Mouse (Mus musculus) embryonic facial prominence, embryonic 10.5 days (tissue): ENCODE measurements around the gene Cpeb4. TPM values are rescaled to one million over a fixed set of nuclear protein-coding genes. Genes with fewer than 3 reads are reported as not detected.
"Not testable (repeated sequence)": the region's sequence is repeated elsewhere in the genome, so short reads cannot be mapped to it uniquely, and the experiment has no call there.

ENCODE experiments used
- DNase-seq: peaks from one replicate; pipeline ENCODE4 v3.0.0-alpha.2; 2017; ENCODE audit warnings: low spot score
- H3K27ac ChIP-seq: fragments of 300-500 bp; sonication (generic); replicated peaks from 2 replicates; pipeline ENCODE4 v1.5.1; 2016; ENCODE audit warnings: mild to moderate bottlenecking
- H3K27me3 ChIP-seq: fragments of 300-500 bp; sonication (generic); replicated peaks from 2 replicates; pipeline ENCODE4 v1.6.1; 2016; ENCODE audit warnings: low read depth, mild to moderate bottlenecking; ENCODE audit not compliant: poor library complexity, severe bottlenecking
- H3K36me3 ChIP-seq: fragments of 300-500 bp; sonication (generic); replicated peaks from 2 replicates; pipeline ENCODE4 v1.6.1; 2016; ENCODE audit warnings: mild to moderate bottlenecking, moderate library complexity
- H3K4me1 ChIP-seq: fragments of 300-500 bp; sonication (generic); 2 replicates; pipeline ENCODE4 v1.6.1; 2016
- H3K4me3 ChIP-seq: fragments of 300-500 bp; sonication (generic); 2 replicates; pipeline ENCODE4 v1.5.1; 2016; ENCODE audit warnings: mild to moderate bottlenecking, moderate library complexity
- H3K9me3 ChIP-seq: fragments of 300-500 bp; sonication (generic); 2 replicates; pipeline ENCODE4 v1.6.1; 2016; ENCODE audit warnings: mild to moderate bottlenecking
- WGBS: fragments of 180-500 bp; shearing (Covaris S2); methylation state at CpG from one replicate; pipeline ENCODE4 v1.1.7; 2016; 5-methylcytosine and 5-hydroxymethylcytosine counted together
- polyA plus RNA-seq: library from polyadenylated mRNA; unstranded; fragments of >200 nt; fragmentation: Nextera tagmentation; extraction: Ambion mirVana; gene quantifications from 2 replicates; pipeline ENCODE4 v1.2.1, GENCODE M21; 2016

Gene Cpeb4
- polyA plus RNA-seq, 1 experiment from 2014 or later, result 2.7 TPM

GRCm38 (mm10) chr11:31974826-31975225 lies 102.8 kb downstream of the Cpeb4 start:
- no peak for DNase-seq
- Histone ChIP-seq H3K4me3 (no peak overlapping the region), H3K27me3 (no peaks in the 10 kb centered on the region), H3K27ac (no peak overlapping the region), H3K4me1 (no peaks in the 10 kb centered on the region), H3K36me3 (no peaks in the 10 kb centered on the region), H3K9me3 (peaks cover 4% of the 10 kb centered on the region; the same call in 1 of the 2 replicates)
- WGBS, result 66% methylated on average over 8 of the region's 8 CpGs

GRCm38 (mm10) chr11:31975678-31976077 lies 103.7 kb downstream of the Cpeb4 start:
- WGBS, result 87% methylated on average over 5 of the region's 5 CpGs
- peaks cover 9% of the 10 kb centered on the region; the same call in 1 of the 2 replicates for H3K9me3 ChIP-seq
- no peaks in the 10 kb centered on the region for H3K27me3 ChIP-seq
- no peaks in the 10 kb centered on the region for H3K36me3 ChIP-seq
- no peak overlapping the region for H3K4me3 ChIP-seq
- H3K27ac ChIP-seq, result no peak overlapping the region
- H3K4me1 ChIP-seq, result no peaks in the 10 kb centered on the region
- no peak for DNase-seq

DNA sequence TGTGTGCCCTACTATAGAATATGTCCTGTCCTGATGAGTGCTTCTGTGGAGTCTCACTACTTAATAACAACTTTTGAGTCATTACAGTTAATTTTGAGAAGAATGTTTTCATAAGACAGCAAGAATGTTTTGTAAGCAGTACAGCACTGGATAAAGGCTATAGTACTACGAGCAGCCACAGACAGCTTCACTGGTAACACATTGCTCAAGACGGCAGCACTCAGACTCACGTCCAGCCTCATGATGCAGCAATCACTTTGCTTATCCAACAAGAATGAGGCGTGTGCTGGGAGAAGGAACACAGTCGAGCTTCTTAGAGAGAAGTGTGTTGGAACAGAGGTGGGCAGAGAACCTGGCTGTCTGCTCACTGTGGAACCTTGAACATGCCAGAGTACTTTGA lies 104.1 kb downstream of the Cpeb4 start:
- Histone ChIP-seq H3K36me3 (no peaks in the 10 kb centered on the region), H3K4me1 (no peaks in the 10 kb centered on the region), H3K27me3 (no peaks in the 10 kb centered on the region), H3K4me3 (no peak overlapping the region), H3K9me3 (peaks cover 10% of the 10 kb centered on the region; the same call in 1 of the 2 replicates), H3K27ac (no peak overlapping the region)
- WGBS, result 83% methylated on average over 5 of the region's 5 CpGs
- no peak for DNase-seq

DNA sequence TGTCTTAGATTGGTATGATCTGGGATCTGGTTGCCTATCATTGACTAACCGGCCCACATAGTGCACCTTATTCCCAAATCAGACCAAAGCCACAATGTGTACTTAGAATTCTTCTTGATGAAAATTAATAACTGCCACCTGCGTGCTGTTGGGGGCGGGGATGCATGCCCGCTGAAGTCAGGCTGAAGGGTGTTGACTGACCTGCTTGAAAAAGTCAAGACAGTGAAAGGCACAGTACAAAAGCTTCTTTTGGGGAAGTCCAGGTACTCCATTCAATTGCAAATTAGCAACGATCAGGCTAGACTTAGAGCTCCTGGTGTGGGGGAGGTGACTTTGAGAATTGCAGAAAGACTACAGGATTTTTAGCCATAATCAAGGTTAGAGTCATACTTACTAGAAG lies 108.1 kb downstream of the Cpeb4 start:
- not testable (repeated sequence) for H3K27me3 ChIP-seq, H3K4me1 ChIP-seq, H3K36me3 ChIP-seq, H3K4me3 ChIP-seq, H3K27ac ChIP-seq, DNase-seq
- 92% methylated on average over 5 of the region's 5 CpGs for WGBS
- H3K9me3 ChIP-seq, result peaks cover 15% of the 10 kb centered on the region; the same call in 1 of the 2 replicates

GRCm38 (mm10) chr11:31981830-31982229 lies 109.8 kb downstream of the Cpeb4 start:
- Histone ChIP-seq H3K27ac (no peak overlapping the region), H3K27me3 (no peaks in the 10 kb centered on the region), H3K9me3 (peaks cover 15% of the 10 kb centered on the region; the same call in 1 of the 2 replicates), H3K4me3 (no peak overlapping the region), H3K4me1 (no peaks in the 10 kb centered on the region), H3K36me3 (no peaks in the 10 kb centered on the region)
- no peak for DNase-seq
- 89% methylated on average over 7 of the region's 7 CpGs for WGBS

- peaks cover 15% of the 10 kb centered on the region; the same call in 1 of the 2 replicates for H3K9me3 ChIP-seq
- not testable (repeated sequence) for H3K27me3 ChIP-seq, H3K27ac ChIP-seq, H3K36me3 ChIP-seq, DNase-seq, H3K4me1 ChIP-seq, H3K4me3 ChIP-seq
- 85% methylated on average over 13 of the region's 13 CpGs for WGBS
Observed at GRCm38 (mm10) chr11:31982247-31982943, 110.4 kb downstream of the Cpeb4 start.

GRCm38 (mm10) chr11:31983249-31983648 lies 111.2 kb downstream of the Cpeb4 start:
- Histone ChIP-seq H3K27me3 (no peaks in the 10 kb centered on the region), H3K36me3 (no peaks in the 10 kb centered on the region), H3K4me1 (no peaks in the 10 kb centered on the region), H3K9me3 (peaks cover 15% of the 10 kb centered on the region; the same call in 1 of the 2 replicates), H3K27ac (no peak overlapping the region), H3K4me3 (no peak overlapping the region)
- DNase-seq, result no peak

DNA sequence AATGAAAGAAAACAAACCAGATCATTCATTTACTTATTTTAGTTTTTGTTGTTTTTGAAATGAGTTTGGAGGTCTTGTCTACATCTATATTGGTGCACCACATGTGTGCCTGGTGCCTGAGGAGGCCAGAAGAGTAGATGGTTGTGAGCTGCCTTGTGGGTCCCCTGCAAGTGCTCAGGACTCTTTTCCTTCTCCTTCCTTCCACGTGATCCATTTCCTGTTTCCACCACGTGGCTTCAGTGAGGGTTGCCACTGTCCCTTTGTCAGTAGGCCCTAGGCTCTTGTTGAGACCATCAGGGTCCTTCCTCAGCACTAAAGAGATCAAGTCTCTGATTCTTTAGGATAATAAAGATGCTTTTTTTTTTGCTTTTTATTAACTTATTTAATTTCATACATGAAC lies 112.8 kb downstream of the Cpeb4 start:
- Histone ChIP-seq H3K27ac (no peak overlapping the region), H3K4me1 (no peaks in the 10 kb centered on the region), H3K36me3 (no peaks in the 10 kb centered on the region), H3K9me3 (peaks cover 12% of the 10 kb centered on the region; the same call in 1 of the 2 replicates), H3K27me3 (no peaks in the 10 kb centered on the region), H3K4me3 (no peak overlapping the region)
- WGBS, result 71% methylated on average over 2 of the region's 2 CpGs
- no peak for DNase-seq

Other genes starting within 250 kb of the Cpeb4 start
- gene Bod1, start 200.3 kb upstream of the Cpeb4 start, polyA plus RNA-seq, result 113 and 115 TPM in 2 replicates
- gene 4930524B15Rik, start 93.4 kb downstream of the Cpeb4 start, polyA plus RNA-seq, result 0.10 and 0.14 TPM in 2 replicates
- gene Nsg2, start 128.3 kb downstream of the Cpeb4 start, polyA plus RNA-seq, result 10.1 and 11.3 TPM in 2 replicates